Mouse (Mus musculus): Measurements from ENCODE around the gene Rad51b. TPM values are rescaled to one million over a fixed set of nuclear protein-coding genes. Genes with fewer than 3 reads are reported as not detected.

Gene Rad51b
- total and polyA plus RNA-seq, 3 experiments = 0.47 to 0.50 (median 0.49) TPM

DNA sequence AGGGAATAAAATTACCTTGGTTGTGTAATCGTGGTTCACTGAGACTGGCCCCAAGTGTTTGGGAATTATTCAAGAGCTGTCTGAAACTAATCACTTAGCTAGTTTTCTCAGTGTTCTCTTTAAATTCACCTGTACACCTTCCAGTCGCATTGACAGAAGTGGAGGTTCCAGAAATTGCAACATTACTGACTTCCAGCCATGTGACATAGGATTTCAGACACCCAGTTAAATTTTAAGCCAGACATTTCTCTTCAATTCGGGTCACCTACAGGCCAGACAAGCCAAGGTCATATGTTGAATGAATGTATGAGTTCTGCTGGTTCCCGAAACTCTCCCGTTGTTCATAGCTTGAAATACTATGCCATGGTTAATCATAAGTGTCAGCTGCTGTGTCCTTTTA, 260.8 kb downstream of the Rad51b start:
- Histone ChIP-seq H3K4me1 (ENCODE audit: control insufficient read depth, insufficient read depth, low read length) (no peaks in the 10 kb centered on the region; the same call in 1 of the 2 replicates), H3K27ac (no peak overlapping the region), H3K79me2 (replicated peaks; ENCODE audit: control insufficient read depth, insufficient read depth, low read length) (no peaks in the 10 kb centered on the region), H3K4me3 (no peak overlapping the region), H3K27me3 (ENCODE audit: control insufficient read depth, insufficient read depth, low read length) (no peaks in the 10 kb centered on the region), H3K36me3 (ENCODE audit: control insufficient read depth, insufficient read depth, low read length) (no peaks in the 10 kb centered on the region), H3K9ac (ENCODE audit: low read depth, low read length) (no peak overlapping the region)
- no peak for DNase-seq
- intact Hi-C loops (cut with DNase I) = no loop called here
- WGBS = 79% methylated on average over 5 of the region's 5 CpGs
- TF ChIP-seq EP300 (IDR thresholded peaks at IDR 0.05; ENCODE audit: insufficient read depth, low read depth, low read length) (no peak), POLR2A (IDR thresholded peaks at IDR 0.05; ENCODE audit: insufficient read depth, low read depth, low read length) (no peak), CTCF (IDR thresholded peaks at IDR 0.05) (no peak)

DNA sequence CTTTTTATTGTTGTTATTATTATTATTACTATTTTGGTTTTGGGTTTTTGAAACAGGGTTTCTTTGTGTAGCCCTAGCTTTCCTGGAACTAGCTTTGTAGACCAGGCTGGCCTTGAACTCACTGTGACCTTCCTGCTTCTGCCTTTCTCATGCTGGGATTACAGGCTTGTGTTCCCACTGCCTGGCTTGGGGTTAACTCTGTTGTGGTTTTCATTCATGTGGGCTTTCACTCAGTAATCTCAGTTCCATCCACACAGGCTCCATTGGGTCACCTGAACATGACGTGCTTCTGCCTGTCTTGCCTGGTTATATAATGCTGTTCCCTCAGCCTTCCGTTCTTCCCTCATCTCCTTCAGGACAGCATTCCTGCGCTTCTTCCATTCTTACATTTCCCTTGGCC, 261.6 kb downstream of the Rad51b start:
- WGBS = 89% methylated on average over 3 of the region's 3 CpGs
- no peaks in the 10 kb centered on the region for H3K36me3 ChIP-seq (ENCODE audit: control insufficient read depth, insufficient read depth, low read length)
- intact Hi-C loops (cut with DNase I) = no loop called here
- no peaks in the 10 kb centered on the region; the same call in 1 of the 2 replicates for H3K4me1 ChIP-seq (ENCODE audit: control insufficient read depth, insufficient read depth, low read length)
- TF ChIP-seq POLR2A (IDR thresholded peaks at IDR 0.05; ENCODE audit: insufficient read depth, low read depth, low read length) (no peak), CTCF (IDR thresholded peaks at IDR 0.05) (no peak), EP300 (IDR thresholded peaks at IDR 0.05; ENCODE audit: insufficient read depth, low read depth, low read length) (no peak)
- DNase-seq = no peak
- no peaks in the 10 kb centered on the region for H3K27me3 ChIP-seq (ENCODE audit: control insufficient read depth, insufficient read depth, low read length)
- no peak overlapping the region for H3K27ac ChIP-seq
- H3K4me3 ChIP-seq = no peak overlapping the region
- no peaks in the 10 kb centered on the region for H3K79me2 ChIP-seq (replicated peaks; ENCODE audit: control insufficient read depth, insufficient read depth, low read length)
- no peak overlapping the region for H3K9ac ChIP-seq (ENCODE audit: low read depth, low read length)

DNA sequence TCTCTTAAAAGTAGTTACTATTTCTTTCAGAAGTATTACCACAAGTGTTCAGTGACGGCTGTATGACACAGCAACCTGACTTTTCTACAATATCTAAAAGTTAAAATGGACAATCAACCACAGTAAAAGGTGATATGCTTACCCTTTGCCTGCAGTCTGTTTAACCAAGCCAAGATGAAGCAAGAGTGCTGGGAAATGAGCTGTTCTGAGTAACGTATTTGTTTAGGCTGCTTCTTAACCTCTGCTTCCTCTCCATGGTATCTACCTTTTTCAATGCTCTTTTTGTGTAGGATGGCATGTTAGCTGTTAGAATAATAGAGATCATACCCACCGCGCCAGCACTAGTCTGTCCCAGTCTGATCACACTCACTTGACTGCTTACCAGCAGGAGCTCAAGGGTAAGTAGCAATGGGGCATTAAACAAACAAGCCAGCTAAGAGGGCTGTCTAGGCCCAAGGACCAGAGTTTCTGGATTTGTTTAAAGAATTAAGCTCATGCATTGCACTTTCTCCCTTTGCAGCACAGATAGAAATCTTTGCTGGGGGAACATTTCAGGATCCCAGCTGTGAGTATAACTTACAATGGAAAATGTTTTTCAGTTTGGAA, 262.4 kb downstream of the Rad51b start:
- TF ChIP-seq CTCF (IDR thresholded peaks at IDR 0.05) (no peak), POLR2A (IDR thresholded peaks at IDR 0.05; ENCODE audit: insufficient read depth, low read depth, low read length) (no peak), EP300 (IDR thresholded peaks at IDR 0.05; ENCODE audit: insufficient read depth, low read depth, low read length) (no peak)
- Histone ChIP-seq H3K4me1 (ENCODE audit: control insufficient read depth, insufficient read depth, low read length) (no peaks in the 10 kb centered on the region; the same call in 1 of the 2 replicates), H3K9ac (ENCODE audit: low read depth, low read length) (no peak overlapping the region), H3K27me3 (ENCODE audit: control insufficient read depth, insufficient read depth, low read length) (no peaks in the 10 kb centered on the region), H3K36me3 (ENCODE audit: control insufficient read depth, insufficient read depth, low read length) (no peaks in the 10 kb centered on the region), H3K4me3 (no peak overlapping the region), H3K27ac (no peak overlapping the region), H3K79me2 (replicated peaks; ENCODE audit: control insufficient read depth, insufficient read depth, low read length) (no peaks in the 10 kb centered on the region)
- 89% methylated on average over 4 of the region's 4 CpGs for WGBS
- intact Hi-C loops (cut with DNase I) = no loop called here
- no peak for DNase-seq

DNA sequence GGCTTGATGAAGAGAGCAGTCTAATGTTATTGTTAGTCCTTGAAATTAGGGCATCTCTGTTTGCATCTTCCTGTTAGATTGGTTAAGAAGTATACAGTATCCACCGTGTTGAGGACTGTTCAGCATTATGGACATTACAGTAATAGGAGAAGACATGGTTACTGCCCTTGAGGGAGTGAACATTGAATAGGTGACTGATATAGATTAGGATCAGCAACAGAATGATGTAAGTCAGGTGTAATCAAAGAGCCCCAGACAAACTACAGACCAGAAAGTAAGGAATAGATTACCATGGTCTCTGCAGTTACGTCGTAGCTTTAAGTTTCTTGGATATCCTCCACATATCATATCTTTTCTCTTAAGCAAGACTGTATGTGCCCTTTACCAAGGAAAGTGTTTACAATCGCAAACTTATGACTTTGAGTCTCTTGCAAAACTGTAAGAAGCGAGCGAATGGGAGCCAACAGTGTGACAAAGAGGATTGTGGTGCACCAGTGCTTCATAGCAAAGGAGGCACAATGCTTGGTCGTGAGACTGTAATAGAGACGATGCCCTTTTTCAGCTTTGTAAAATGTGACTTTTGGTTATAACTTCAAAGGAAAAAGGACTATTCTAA, 263.1 kb downstream of the Rad51b start:
- intact Hi-C loops (cut with DNase I) = no loop called here
- Histone ChIP-seq H3K27me3 (ENCODE audit: control insufficient read depth, insufficient read depth, low read length) (no peaks in the 10 kb centered on the region), H3K4me3 (no peak overlapping the region), H3K9ac (ENCODE audit: low read depth, low read length) (no peak overlapping the region), H3K36me3 (ENCODE audit: control insufficient read depth, insufficient read depth, low read length) (no peaks in the 10 kb centered on the region), H3K4me1 (ENCODE audit: control insufficient read depth, insufficient read depth, low read length) (no peaks in the 10 kb centered on the region; the same call in 1 of the 2 replicates), H3K27ac (no peak overlapping the region), H3K79me2 (replicated peaks; ENCODE audit: control insufficient read depth, insufficient read depth, low read length) (no peaks in the 10 kb centered on the region)
- 89% methylated on average over 8 of the region's 8 CpGs for WGBS
- no peak for TF ChIP-seq POLR2A (IDR thresholded peaks at IDR 0.05; ENCODE audit: insufficient read depth, low read depth, low read length)
- TF ChIP-seq CTCF (IDR thresholded peaks at IDR 0.05) = no peak
- no peak for TF ChIP-seq EP300 (IDR thresholded peaks at IDR 0.05; ENCODE audit: insufficient read depth, low read depth, low read length)
- no peak for DNase-seq

DNA sequence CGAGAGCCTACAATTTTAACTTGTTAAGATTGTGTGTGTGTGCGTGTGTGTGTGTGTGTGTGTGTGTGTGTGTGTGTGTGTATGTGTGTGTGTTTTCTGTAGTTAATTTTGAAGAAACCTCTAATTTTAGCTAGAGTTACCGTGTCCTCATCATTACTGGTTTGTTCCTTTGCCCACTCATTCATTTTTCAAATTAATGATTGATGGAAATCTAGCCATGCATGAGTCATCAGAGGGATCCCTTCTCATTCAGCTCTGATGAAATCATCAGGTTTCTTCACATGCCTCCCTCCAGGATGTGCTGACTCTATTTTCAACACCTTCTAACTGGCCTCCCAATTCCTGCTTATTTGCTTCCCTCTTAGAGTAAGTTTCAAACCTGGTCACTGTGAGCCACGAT, 263.8 kb downstream of the Rad51b start:
- H3K36me3 ChIP-seq (ENCODE audit: control insufficient read depth, insufficient read depth, low read length) = no peaks in the 10 kb centered on the region
- H3K79me2 ChIP-seq (replicated peaks; ENCODE audit: control insufficient read depth, insufficient read depth, low read length) = no peaks in the 10 kb centered on the region
- no peak overlapping the region for H3K27ac ChIP-seq
- 82% methylated on average over 4 of the region's 4 CpGs for WGBS
- no peak overlapping the region for H3K4me3 ChIP-seq
- no peak overlapping the region for H3K9ac ChIP-seq (ENCODE audit: low read depth, low read length)
- DNase-seq = no peak
- TF ChIP-seq EP300 (IDR thresholded peaks at IDR 0.05; ENCODE audit: insufficient read depth, low read depth, low read length) (no peak), POLR2A (IDR thresholded peaks at IDR 0.05; ENCODE audit: insufficient read depth, low read depth, low read length) (no peak), CTCF (IDR thresholded peaks at IDR 0.05) (no peak)
- no peaks in the 10 kb centered on the region; the same call in 1 of the 2 replicates for H3K4me1 ChIP-seq (ENCODE audit: control insufficient read depth, insufficient read depth, low read length)
- intact Hi-C loops (cut with DNase I) = no loop called here
- no peaks in the 10 kb centered on the region for H3K27me3 ChIP-seq (ENCODE audit: control insufficient read depth, insufficient read depth, low read length)

All from heart, adult 2 months (tissue).